Mouse (Mus musculus) layer of hippocampus, adult 18-20 months (tissue): Measurements from ENCODE around the gene Dlec1. TPM values are rescaled to one million over a fixed set of nuclear protein-coding genes. Genes with fewer than 3 reads are reported as not detected.

Experiments
- total RNA-seq, 2 experiments: library from RNA; stranded (reverse); gene quantifications; 2 replicates each; pipeline ENCODE4 v1.2.3; 2021

Gene Dlec1
- total RNA-seq, 2 experiments from 2014 or later: 2.8 to 3.3 TPM

Other genes with a start within 250 kb of the Dlec1 start
- gene Ctdspl, start 176.0 kb upstream of the Dlec1 start, total RNA-seq: 10 to 100 TPM; 25.1 to 27.1 TPM
- 1 to 10 TPM in 1 of 2 experiments, under 1 TPM in 1; 0.71 to 1.3 TPM for gene Vill, start 49.7 kb upstream of the Dlec1 start, total RNA-seq
- gene Plcd1, start 9.0 kb upstream of the Dlec1 start, total RNA-seq: 1 to 10 TPM; 8.4 to 9.1 TPM
- 1 to 10 TPM; 1.1 TPM for gene Acaa1b, start 54.6 kb downstream of the Dlec1 start, total RNA-seq
- not detected for gene Gm47289, start 56.7 kb downstream of the Dlec1 start, total RNA-seq
- not detected for gene Slc22a13, start 106.6 kb downstream of the Dlec1 start, total RNA-seq
- gene Oxsr1, start 219.9 kb downstream of the Dlec1 start, total RNA-seq: 10 to 100 TPM; 30.2 to 31.7 TPM
- gene Acaa1a, start 237.2 kb downstream of the Dlec1 start, total RNA-seq: 10 to 100 TPM; 70.3 to 74.7 TPM
- gene Myd88, start 238.9 kb downstream of the Dlec1 start, total RNA-seq: 1 to 10 TPM; 5.9 to 6.7 TPM